Mouse (Mus musculus) gastrocnemius, postnatal 4 days (tissue): Measurements from ENCODE around the gene Adamtsl5. TPM values are rescaled to one million over a fixed set of nuclear protein-coding genes. Genes with fewer than 3 reads are reported as not detected.
A peak's percentile ranks its signal among the peaks of the same experiment; 100 is the strongest.

Source experiments
- DNase-seq, 2 experiments: peaks; one replicate each; pipeline ENCODE4 v3.0.0; 2021 to 2022; ENCODE audit warnings: low spot score in 2 of 2, mixed read lengths in 2 of 2
- total RNA-seq, 2 experiments: library from RNA; stranded (reverse); gene quantifications; 2 replicates each; pipeline ENCODE4 v1.2.3; 2021

Gene Adamtsl5
- total RNA-seq, 2 experiments from 2014 or later, result 15.5 to 16.5 TPM

DNA sequence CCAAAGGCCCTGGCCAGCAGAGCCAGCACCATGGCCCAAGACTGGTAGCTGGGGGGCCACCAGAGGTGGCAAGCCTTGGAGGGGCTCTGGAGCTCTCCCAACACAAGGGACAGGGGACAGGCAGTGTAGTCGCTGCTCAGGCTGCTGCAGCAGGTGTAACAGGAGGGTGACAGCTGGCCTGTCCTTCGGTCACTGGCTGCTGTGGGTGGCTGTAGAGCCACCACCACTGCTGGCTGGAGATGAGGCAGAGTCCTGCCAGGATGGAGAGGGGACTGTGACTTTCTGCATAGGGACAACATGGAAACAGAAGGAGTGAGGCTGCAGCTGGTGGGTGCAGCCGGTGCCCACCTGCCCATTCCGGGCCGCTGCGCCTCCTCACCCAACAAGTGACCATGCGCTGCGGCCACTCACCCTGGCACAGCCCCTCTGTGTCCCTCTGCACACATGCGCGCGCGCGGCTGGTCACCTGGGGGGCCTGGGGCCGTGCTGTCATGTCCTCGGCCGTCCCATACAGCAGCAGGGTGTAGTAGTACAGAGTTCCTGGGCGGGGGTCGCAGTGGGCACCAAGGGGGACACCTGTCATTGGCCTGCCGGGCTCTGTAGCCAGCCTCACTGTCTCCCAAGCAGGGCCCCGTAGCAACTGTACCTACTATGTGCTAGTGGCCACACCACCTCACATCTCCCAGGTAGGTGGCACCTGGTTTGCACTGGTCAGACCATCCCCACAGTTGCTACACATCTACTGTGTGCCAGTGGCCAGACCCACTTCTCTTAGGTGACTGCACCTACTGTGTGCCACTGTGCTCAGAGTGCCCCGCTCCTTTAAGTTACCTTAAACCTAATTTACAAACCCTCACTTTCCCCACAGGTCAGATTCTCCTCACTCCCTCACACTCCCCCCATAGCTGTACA is 26.3 kb downstream of the Adamtsl5 start:
- no peak for DNase-seq

- DNase-seq, result no peak
Observed at GRCm38 (mm10) chr10:80321014-80321669, 27.1 kb downstream of the Adamtsl5 start.

DNA sequence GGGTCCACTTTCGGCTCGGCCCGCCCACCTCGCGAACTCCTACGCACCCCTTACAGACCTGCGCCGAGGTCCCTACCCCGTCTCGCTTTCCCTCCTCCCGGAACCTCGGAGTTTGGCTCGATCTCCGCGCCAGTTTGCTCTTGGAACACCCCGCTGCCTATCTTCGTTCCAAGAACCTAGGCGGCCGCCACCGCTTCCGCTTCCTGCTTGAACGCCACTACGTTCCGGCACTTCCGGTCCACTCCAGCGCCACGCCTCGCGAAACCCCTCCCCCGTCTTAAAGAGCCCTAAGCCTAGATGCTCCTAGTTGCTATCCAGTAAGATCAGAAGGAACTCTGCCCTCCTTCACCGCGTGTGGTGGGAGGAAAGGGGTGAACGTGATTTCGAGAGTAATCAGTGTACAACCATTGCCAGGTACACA is 27.9 kb downstream of the Adamtsl5 start, which contains the start of gene 2310011J03Rik:
2310011J03Rik (minus strand) TSS at position 198 of the 421 bp plus-strand sequence.
- DNase-seq, result peak; percentile 80 to 91

GRCm38 (mm10) chr10:80317011-80317410 is 31.2 kb downstream of the Adamtsl5 start:
- no peak for DNase-seq

DNA sequence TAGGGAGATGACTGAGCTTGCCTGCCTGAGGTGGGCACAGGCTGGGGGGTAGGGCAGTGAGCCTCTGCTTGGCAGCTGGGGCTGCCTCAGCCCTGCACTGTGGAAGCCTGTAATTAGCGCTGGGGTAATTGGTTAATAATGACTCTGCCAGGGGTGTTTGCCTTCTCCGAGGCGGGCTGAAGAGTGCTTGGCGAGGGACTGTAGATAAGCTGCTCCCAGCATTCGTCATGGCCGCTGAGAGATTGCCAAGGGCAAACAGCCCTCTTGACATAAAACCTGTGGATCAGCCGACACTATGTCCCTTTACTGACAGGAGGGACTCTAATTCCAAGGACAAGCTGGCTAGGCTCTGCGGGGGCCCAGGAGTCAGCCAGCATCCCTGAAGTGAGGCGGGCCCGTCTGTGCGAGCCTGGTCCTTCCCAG is 31.8 kb downstream of the Adamtsl5 start:
- no peak for DNase-seq

GRCm38 (mm10) chr10:80315315-80315714 is 32.9 kb downstream of the Adamtsl5 start:
- DNase-seq, result no peak

DNA sequence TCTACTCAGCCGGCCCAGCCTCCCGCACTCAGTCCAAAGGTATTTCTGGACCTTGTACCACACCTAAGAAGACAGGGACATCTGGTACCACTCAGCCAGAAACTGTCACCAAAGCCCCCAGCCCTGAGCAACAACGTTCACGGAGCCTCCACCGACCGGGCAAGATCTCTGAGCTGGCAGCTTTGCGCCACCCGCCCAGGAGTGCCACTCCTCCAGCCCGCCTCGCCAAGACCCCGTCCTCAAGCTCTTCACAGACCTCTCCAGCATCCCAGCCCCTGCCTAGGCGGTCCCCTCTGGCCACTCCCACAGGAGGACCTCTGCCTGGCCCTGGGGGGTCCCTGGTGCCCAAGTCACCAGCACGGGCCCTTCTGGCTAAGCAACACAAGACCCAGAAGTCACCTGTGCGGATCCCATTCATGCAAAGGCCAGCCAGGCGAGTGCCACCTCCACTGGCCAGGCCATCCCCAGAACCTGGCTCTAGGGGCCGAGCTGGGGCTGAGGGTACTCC is 33.7 kb downstream of the Adamtsl5 start:
- no peak for DNase-seq

DNA sequence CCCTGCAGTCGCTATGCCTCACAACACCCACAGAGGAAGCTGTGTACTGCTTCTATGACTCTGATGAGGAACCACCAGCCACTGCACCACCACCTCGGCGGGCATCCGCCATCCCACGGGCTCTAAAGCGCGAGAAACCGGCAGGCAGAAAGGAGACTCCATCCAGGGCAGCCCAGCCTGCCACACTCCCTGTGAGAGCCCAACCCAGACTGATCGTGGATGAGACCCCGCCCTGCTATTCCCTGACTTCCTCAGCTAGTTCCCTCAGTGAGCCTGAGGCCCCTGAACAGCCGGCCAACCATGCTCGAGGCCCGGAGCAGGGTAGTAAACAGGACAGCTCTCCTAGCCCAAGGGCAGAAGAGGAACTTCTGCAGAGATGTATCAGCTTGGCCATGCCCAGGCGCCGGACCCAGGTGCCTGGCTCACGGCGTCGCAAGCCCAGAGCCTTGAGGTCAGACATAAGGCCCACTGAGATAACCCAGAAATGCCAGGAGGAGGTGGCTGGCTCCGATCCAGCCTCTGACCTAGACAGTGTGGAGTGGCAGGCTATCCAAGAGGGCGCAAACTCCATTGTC is 34.5 kb downstream of the Adamtsl5 start:
- DNase-seq, result no peak

GRCm38 (mm10) chr10:80312586-80313504 is 35.4 kb downstream of the Adamtsl5 start:
- no peak for DNase-seq

GRCm38 (mm10) chr10:80311560-80311959 is 36.7 kb downstream of the Adamtsl5 start:
- DNase-seq, result no peak

DNA sequence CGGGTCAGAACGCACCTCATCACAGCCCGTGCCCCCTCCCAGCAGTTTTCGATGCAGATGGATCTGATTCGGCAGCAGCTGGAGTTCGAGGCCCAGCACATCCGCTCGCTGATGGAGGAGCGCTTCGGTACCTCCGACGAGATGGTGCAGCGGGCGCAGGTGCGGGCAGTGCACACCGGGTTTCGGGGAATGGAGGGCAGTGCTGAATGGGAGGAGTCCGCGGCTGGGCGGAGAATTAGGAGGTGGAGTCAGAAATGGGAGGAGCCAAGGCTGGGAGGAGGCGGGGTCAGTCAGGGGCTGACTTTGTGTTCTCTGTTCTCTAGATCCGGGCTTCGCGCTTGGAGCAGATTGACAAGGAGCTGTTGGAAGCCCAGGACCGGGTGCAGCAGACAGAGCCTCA is 43.4 kb downstream of the Adamtsl5 start:
- DNase-seq, result no peak

GRCm38 (mm10) chr10:80304458-80304857 is 43.8 kb downstream of the Adamtsl5 start:
- no peak for DNase-seq

DNA sequence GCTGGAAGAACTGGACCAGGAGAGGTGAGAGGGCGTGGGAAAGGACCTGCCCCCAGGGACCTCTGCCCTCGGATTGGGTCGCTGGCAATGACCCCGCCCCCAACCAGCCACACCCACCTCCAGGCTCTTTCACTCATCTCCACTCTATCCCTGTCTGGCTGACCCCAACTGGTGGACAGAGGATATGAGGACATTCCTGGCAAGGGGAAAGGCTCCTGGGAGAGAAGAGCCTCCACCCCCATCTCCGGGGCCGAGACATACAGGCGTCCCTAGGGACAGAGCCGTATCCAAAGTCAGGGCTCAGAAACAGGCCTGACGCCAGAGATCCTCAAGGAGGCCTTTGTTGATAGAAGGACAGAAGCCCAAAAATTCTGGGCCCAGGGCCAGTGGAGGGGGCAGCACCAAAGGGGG is 45.7 kb downstream of the Adamtsl5 start:
- DNase-seq, result peak in 1 of 2 experiments; percentile 62

GRCm38 (mm10) chr10:80302082-80302355 is 46.2 kb downstream of the Adamtsl5 start:
- DNase-seq, result no peak

- DNase-seq, result no peak
Observed at GRCm38 (mm10) chr10:80301256-80302081, 46.7 kb downstream of the Adamtsl5 start.

GRCm38 (mm10) chr10:80300672-80301181 is 47.5 kb downstream of the Adamtsl5 start:
- no peak for DNase-seq

GRCm38 (mm10) chr10:80299824-80300223 is 48.4 kb downstream of the Adamtsl5 start:
- DNase-seq, result no peak

- DNase-seq, result no peak
Observed at GRCm38 (mm10) chr10:80299301-80299700, 48.9 kb downstream of the Adamtsl5 start.

DNA sequence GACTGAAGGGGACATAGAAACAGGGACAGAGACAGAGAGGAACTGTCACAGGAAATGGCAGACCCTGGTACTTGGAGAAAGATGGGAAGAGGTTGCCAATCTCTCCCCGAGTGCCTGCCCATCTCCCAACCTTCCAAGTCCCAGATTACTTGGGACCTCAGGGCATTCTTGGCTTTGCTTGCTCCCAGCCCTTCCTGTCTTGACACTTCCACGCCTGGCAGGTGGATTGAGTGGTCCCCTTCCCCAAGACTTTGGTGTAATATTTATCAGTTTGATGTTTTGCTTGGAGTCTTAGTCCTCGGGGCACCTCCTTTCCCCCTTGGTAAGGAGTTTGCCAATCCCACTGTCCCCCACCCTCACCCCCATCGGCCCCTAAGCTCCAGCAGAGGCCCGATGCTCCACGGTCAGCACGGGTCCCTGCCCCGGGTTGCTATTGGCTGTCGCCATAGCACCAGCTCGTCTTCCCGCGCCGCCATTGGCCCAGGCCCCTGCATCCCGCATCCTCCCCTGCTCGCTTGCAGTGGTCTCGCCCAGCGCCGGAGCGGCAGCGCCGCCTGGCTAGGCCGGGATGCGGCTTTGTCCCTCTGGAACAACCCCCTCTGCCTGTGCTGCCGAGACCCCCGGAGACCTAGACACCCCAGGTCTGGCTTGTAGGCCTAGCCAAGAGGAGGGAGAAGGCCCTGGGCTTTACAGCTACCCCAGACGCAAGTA is 49.5 kb downstream of the Adamtsl5 start:
- DNase-seq, result no peak
